Mouse (Mus musculus) liver, embryonic 16.5 days (tissue): Measurements from ENCODE around the gene Fkbpl. TPM values are rescaled to one million over a fixed set of nuclear protein-coding genes. Genes with fewer than 3 reads are reported as not detected.

Experiments used
- ATAC-seq: fragments of 200-750 bp; cut with Nextera tagmentation; 2 replicates; pipeline ENCODE4 v1.8.0; 2017; ENCODE audit warnings: low read depth, mild to moderate bottlenecking, moderate number of reproducible peaks, moderate library complexity
- H3K27ac ChIP-seq: fragments of 300-500 bp; sonication (generic); 2 replicates; pipeline ENCODE4 v1.5.1; 2014; ENCODE audit warnings: mild to moderate bottlenecking, low read length
- H3K27me3 ChIP-seq: fragments of 300-500 bp; sonication (generic); 2 replicates; pipeline ENCODE4 v1.6.1; 2014; ENCODE audit warnings: low read depth, low read length, mixed read lengths; ENCODE audit not compliant: control insufficient read depth, insufficient read depth
- H3K36me3 ChIP-seq: fragments of 300-500 bp; sonication (generic); 2 replicates; pipeline ENCODE4 v1.6.1; 2014; ENCODE audit warnings: mild to moderate bottlenecking; ENCODE audit not compliant: control insufficient read depth, insufficient read depth
- H3K4me1 ChIP-seq: fragments of 300-500 bp; sonication (generic); 2 replicates; pipeline ENCODE4 v1.6.1; 2014; ENCODE audit warnings: low read depth, low read length, mixed read lengths; ENCODE audit not compliant: control insufficient read depth
- H3K4me2 ChIP-seq: fragments of 300-500 bp; sonication (generic); 2 replicates; pipeline ENCODE4 v1.6.1; 2014; ENCODE audit warnings: low read depth, low read length, mixed read lengths
- H3K4me3 ChIP-seq: fragments of 300-500 bp; sonication (generic); 2 replicates; pipeline ENCODE4 v1.5.1; 2014; ENCODE audit warnings: low read depth, mild to moderate bottlenecking, low read length
- H3K9ac ChIP-seq: fragments of 300-500 bp; sonication (generic); 2 replicates; pipeline ENCODE4 v1.6.1; 2014; ENCODE audit warnings: low read depth, low read length
- H3K9me3 ChIP-seq: fragments of 300-500 bp; sonication (generic); replicated peaks from 2 replicates; pipeline ENCODE4 v1.6.1; 2016; ENCODE audit warnings: low read length; ENCODE audit not compliant: control insufficient read depth
- WGBS: fragments of 180-500 bp; shearing (Covaris S2); extraction: QIAGEN DNeasy Blood & Tissue Kit; methylation state at CpG from one replicate; pipeline ENCODE4 v1.1.7; 2014; ENCODE audit not compliant: insufficient replicate concordance; 5-methylcytosine and 5-hydroxymethylcytosine counted together
- polyA plus RNA-seq: library from polyadenylated mRNA; unstranded; fragments of >200 nt; fragmentation: Nextera tagmentation; extraction: Ambion mirVana; gene quantifications from 2 replicates; pipeline ENCODE4 v1.2.1, GENCODE M21; 2015

The Fkbpl gene
- polyA plus RNA-seq, 1 experiment from 2014 or later = 3.7 TPM

DNA sequence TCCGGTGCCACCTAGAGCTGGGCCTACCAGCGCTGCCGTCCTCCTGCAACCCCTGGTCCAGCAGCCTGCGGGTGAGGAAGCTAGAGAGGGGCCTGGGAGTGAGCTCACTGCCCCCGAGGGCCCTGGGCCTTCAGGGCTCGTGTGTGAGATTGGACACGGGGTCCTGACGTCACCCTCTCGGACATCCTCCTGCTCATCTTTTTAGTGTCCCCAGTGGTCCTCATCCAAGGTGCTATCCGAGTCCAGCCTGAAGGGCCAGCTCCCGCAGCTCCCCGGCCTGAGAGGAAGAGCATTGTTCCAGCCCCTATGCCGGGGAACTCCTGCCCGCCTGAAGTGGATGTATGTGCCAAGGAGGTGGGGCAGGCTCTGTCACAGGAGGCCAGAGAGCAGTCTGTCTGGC is 6.2 kb downstream of the Fkbpl start:
- H3K36me3 ChIP-seq = peaks cover 6% of the 10 kb centered on the region
- WGBS = 85% methylated on average over 14 of the region's 14 CpGs

DNA sequence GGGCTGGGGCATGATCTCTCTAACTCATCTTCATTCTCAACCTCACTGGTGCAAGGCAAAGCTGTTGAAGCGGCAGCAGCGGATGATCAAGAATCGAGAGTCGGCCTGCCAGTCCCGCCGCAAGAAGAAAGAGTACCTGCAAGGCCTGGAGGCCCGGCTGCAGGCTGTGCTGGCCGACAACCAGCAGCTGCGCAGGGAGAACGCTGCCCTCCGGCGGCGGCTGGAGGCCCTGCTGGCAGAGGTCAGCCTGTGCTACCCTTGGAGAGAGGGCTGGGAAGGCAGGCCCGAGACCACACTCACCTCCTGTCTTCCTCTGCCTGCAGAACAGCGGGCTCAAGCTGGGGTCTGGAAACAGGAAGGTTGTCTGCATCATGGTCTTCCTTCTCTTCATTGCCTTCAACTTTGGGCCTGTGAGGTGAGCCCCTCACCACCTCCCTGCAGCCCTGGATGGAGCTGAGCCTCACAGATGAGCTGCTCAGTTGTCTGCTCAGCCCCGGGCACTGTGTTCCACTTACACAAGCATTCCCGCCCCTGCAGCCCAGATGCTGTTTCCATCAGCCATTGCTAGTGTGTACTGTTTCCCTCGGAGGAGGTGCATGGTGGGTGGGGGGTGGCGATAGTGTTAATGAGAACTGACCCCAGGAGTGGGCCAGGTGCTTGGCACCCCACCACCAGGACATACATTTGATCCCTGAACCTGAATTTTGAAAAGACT is 7.1 kb downstream of the Fkbpl start:
- H3K4me3 ChIP-seq = no peak overlapping the region
- WGBS = 55% methylated on average over 19 of the region's 19 CpGs
- peaks cover 6% of the 10 kb centered on the region for H3K36me3 ChIP-seq

More for the DNA sequence above, 6.2 kb downstream of the Fkbpl start:
- H3K27me3 ChIP-seq = no peaks in the 10 kb centered on the region
- H3K9me3 ChIP-seq = no peaks in the 10 kb centered on the region
- H3K27ac ChIP-seq = no peak overlapping the region
- H3K4me3 ChIP-seq = no peak overlapping the region
- no peak for ATAC-seq
- peaks cover 17% of the 10 kb centered on the region for H3K4me1 ChIP-seq
- H3K4me2 ChIP-seq = no peak overlapping the region
- no peak overlapping the region for H3K9ac ChIP-seq

DNA sequence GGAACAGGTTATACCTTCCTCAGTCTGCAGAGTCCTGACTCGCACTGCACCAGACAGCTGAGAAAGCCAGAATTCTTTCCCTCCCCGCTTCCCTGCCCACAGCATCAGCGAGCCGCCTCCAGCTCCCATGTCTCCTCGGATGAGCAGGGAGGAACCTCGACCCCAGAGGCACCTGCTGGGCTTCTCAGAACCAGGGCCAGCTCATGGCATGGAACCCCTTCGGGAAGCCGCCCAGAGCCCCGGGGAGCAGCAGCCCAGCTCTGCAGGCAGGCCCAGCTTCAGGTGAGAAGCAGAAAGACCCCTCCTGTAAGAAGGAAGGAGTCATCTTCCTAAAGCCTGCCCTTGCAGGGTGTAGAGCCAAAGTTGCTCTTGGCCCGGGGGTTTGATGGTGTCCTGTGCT is 8.0 kb downstream of the Fkbpl start:
- no peak for ATAC-seq
- 78% methylated on average over 10 of the region's 10 CpGs for WGBS
- H3K4me1 ChIP-seq = peaks cover 6% of the 10 kb centered on the region
- H3K9ac ChIP-seq = no peak overlapping the region
- H3K36me3 ChIP-seq = peaks cover 6% of the 10 kb centered on the region
- no peak overlapping the region for H3K27ac ChIP-seq
- no peaks in the 10 kb centered on the region for H3K27me3 ChIP-seq
- no peak overlapping the region for H3K4me3 ChIP-seq
- H3K4me2 ChIP-seq = no peak overlapping the region
- H3K9me3 ChIP-seq = no peaks in the 10 kb centered on the region

More for the DNA sequence above, 7.1 kb downstream of the Fkbpl start:
- Histone ChIP-seq H3K4me1 (peaks cover 8% of the 10 kb centered on the region), H3K27ac (no peak overlapping the region), H3K4me2 (no peak overlapping the region), H3K27me3 (no peaks in the 10 kb centered on the region), H3K9ac (no peak overlapping the region), H3K9me3 (no peaks in the 10 kb centered on the region)
- ATAC-seq = no peak

DNA sequence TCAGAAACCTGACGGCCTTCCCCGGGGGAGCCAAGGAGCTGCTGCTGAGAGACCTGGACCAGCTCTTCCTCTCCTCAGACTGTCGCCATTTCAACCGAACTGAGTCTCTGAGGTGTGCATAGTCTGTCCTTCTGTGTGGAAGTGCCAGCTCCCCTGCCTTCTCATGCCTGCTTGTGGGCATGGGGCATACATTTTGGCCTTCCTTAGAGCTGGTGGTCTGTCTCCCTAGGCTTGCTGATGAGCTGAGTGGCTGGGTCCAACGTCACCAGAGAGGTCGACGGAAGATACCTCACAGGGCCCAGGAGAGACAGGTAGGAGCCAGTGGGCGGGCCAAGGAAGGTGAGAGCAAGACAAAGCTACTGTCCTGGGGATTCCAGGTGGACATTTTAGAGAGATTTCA is 8.4 kb downstream of the Fkbpl start:
- ATAC-seq = no peak
- H3K36me3 ChIP-seq = peaks cover 6% of the 10 kb centered on the region
- 84% methylated on average over 8 of the region's 8 CpGs for WGBS

DNA sequence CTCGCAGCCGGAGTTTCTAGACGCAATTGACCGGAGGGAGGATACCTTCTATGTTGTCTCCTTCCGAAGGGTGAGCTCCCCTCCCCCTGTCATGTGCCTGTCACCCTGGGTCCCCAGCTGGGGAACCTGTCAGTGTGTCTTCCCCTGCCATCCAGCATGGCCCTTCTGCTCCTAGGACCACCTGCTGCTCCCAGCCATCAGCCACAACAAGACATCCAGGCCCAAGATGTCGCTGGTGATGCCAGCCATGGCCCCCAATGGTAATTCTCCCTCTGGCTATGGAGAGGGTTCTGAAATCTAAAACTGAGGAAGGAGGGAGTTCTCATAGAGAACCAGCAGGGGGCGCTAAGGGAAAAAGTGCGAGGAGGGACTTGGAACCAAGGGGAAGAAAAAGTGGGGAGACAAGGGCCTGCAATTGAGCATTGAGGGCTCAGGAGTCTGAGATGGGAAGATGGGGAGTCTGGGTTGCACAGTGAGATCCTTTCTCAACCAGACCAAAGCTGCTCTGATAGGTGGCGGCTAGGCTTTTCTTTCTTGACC is 9.3 kb downstream of the Fkbpl start:
- WGBS = 52% methylated on average over 9 of the region's 9 CpGs
- Histone ChIP-seq H3K4me3 (no peak overlapping the region), H3K9ac (no peak overlapping the region), H3K9me3 (no peaks in the 10 kb centered on the region), H3K27me3 (no peaks in the 10 kb centered on the region), H3K27ac (no peak overlapping the region), H3K4me1 (no peaks in the 10 kb centered on the region), H3K4me2 (no peak overlapping the region), H3K36me3 (peaks cover 6% of the 10 kb centered on the region)
- ATAC-seq = no peak

More for the DNA sequence above, 8.4 kb downstream of the Fkbpl start:
- H3K27ac ChIP-seq = no peak overlapping the region
- no peaks in the 10 kb centered on the region for H3K27me3 ChIP-seq
- H3K4me1 ChIP-seq = peaks cover 2% of the 10 kb centered on the region
- no peak overlapping the region for H3K9ac ChIP-seq
- H3K4me3 ChIP-seq = no peak overlapping the region
- no peak overlapping the region for H3K4me2 ChIP-seq
- no peaks in the 10 kb centered on the region for H3K9me3 ChIP-seq

DNA sequence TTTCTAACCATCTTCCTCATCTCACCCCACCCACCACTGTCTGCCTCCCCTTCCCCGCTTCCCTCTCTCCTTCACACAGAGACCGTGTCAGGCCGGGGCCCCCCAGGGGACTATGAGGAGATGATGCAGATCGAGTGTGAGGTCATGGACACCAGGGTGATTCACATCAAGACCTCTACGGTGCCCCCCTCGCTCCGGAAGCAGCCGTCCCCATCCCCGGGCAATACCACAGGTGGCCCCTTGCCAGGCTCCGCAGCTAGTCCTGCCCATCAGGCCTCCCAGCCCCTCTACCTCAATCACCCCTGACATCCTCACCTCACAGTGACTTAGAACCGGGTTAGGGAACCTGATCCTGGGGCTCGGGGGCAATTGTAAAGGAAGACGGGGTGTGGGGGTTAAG is 9.8 kb downstream of the Fkbpl start:
- Histone ChIP-seq H3K4me2 (no peak overlapping the region), H3K36me3 (peaks cover 6% of the 10 kb centered on the region), H3K27me3 (peaks cover 4% of the 10 kb centered on the region; the same call in 1 of the 2 replicates), H3K9me3 (no peaks in the 10 kb centered on the region), H3K4me1 (no peaks in the 10 kb centered on the region), H3K4me3 (no peak overlapping the region), H3K27ac (no peak overlapping the region), H3K9ac (no peak overlapping the region)
- ATAC-seq = no peak
- 79% methylated on average over 13 of the region's 13 CpGs for WGBS

DNA sequence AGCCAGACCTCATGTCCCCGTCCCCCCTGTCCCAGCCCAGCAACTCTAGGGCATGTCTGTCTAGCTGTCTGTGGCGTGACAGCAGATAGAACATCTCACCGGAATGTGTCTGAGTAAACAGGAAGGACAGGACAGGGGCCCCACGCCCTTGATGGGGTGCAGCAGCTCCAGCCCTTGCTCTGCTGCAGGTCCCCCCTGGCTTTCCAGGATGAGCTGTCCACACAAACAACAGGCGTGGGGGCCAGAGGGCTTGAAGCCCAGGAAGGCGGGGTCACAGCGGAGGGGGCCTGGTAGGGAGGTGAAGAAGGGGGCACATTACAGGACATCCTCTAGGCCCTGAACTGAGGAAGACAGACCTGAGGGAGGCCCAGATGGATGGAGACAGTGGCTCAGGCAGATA is 10.6 kb downstream of the Fkbpl start:
- no peaks in the 10 kb centered on the region for H3K9me3 ChIP-seq
- H3K27ac ChIP-seq = no peak overlapping the region
- 50% methylated on average over 7 of the region's 7 CpGs for WGBS
- H3K9ac ChIP-seq = no peak overlapping the region
- H3K4me3 ChIP-seq = no peak overlapping the region
- H3K4me2 ChIP-seq = no peak overlapping the region
- peaks cover 6% of the 10 kb centered on the region for H3K36me3 ChIP-seq
- peaks cover 7% of the 10 kb centered on the region for H3K27me3 ChIP-seq
- no peak; the same call in 1 of the 2 replicates for ATAC-seq
- no peaks in the 10 kb centered on the region for H3K4me1 ChIP-seq

DNA sequence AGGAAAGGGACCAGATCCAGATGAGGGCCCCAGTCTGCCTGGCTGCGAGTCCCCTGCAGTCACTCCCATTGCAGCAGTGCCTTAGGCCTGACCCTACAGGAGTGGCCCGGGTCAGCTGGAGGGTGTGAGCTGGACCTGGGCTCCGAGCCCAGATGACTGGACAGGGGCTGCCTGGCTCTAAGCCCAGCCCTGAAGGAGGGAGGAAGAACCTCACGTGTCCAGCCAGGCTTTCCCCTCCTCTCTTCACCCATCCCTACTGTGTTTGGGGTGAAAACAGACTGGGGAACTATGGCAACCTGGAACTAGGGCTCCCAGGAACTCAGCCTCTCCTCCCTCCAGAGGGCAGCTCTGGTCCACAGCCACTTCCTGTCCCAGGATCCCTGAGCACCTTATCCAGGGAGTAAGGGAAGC is 11.0 kb downstream of the Fkbpl start:
- peaks cover 12% of the 10 kb centered on the region for H3K27me3 ChIP-seq
- H3K36me3 ChIP-seq = peaks cover 3% of the 10 kb centered on the region
- 52% methylated on average over 4 of the region's 4 CpGs for WGBS
- no peak overlapping the region for H3K27ac ChIP-seq
- H3K4me1 ChIP-seq = no peaks in the 10 kb centered on the region
- H3K4me3 ChIP-seq = no peak overlapping the region
- ATAC-seq = peak; percentile 59
- H3K4me2 ChIP-seq = no peak overlapping the region
- no peaks in the 10 kb centered on the region for H3K9me3 ChIP-seq
- no peak overlapping the region for H3K9ac ChIP-seq

DNA sequence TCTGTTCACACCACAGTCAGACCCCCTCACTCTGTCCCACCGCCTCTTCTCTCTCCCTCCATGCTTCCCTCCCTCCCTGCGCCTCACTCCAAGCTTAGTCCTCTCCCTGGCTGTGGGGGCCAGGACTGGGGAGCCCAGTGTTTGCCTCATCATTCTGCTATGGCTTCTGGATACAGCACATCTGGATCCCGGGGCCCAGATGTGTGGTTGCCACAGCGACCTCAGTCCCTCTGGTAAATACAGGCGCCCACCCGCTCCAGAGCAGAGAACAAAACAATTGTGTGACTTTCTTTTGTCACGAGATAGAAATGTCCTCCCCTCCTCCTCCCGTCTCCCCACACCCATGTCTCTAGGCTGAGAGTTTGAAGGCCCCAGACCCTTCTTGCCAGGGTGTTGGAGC is 12.1 kb downstream of the Fkbpl start:
- Histone ChIP-seq H3K4me1 (no peaks in the 10 kb centered on the region), H3K36me3 (no peaks in the 10 kb centered on the region; the same call in 1 of the 2 replicates), H3K27ac (no peak overlapping the region), H3K9me3 (no peaks in the 10 kb centered on the region), H3K9ac (no peak overlapping the region), H3K4me3 (no peak overlapping the region), H3K27me3 (peaks cover 22% of the 10 kb centered on the region), H3K4me2 (no peak overlapping the region)
- WGBS = 45% methylated on average over 8 of the region's 8 CpGs
- no peak for ATAC-seq
